ENCODE assay signal across 16 mouse cellular contexts in the genomic region with DNA sequence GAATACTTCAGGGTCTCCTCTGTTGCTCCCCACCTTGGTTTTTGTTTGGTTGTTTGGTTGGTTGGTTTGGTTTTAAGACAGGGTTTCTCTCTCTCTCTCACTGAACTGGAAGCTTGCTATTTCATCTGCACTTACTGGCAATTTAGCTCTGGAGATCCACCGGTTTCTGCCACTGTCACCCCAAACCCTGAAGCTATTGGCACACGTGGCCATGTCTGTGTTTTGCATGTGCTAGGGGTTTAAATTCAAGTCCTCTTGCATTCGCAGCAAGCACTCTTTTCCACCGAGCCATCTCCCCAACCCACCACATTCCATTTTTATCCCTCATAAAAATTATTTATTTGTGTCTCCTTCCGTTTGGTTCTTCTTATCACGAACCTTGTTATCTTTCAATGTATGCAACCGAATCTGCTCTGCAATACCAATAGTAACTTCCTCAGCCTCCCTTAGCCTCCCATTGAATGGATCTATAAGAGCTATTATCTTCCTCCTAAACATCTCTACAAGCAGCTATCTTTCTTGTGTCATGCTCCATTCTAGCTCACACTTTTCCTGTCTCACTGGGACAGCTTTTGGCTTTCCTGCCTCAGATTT. TPM values are rescaled to one million over a fixed set of nuclear protein-coding genes. Genes with fewer than 3 reads are reported as not detected.
"Had no signal": no experiment of that assay in that cellular context is flagged by ENCODE, and none has a peak within 500 bp of the region (broad histone marks: within the 10 kb centered on the region; RNA-seq: fewer than 3 reads in every experiment).

No protein-coding gene starts in this region.

- H3K36me3 ChIP-seq: neural tube, embryonic 13.5 days; neural tube, embryonic 15.5 days; stomach, embryonic 15.5 days had no signal

- H3K4me3 ChIP-seq: neural tube, embryonic 13.5 days; neural tube, embryonic 15.5 days; stomach, embryonic 15.5 days had no signal

- H3K9me3 ChIP-seq: neural tube, embryonic 13.5 days; neural tube, embryonic 15.5 days; stomach, embryonic 15.5 days had no signal

- H3K9ac ChIP-seq: neural tube, embryonic 13.5 days; neural tube, embryonic 15.5 days; stomach, embryonic 15.5 days had no signal

- H3K4me2 ChIP-seq: neural tube, embryonic 13.5 days; neural tube, embryonic 15.5 days; stomach, embryonic 15.5 days had no signal

- H3K27me3 ChIP-seq: neural tube, embryonic 13.5 days; neural tube, embryonic 15.5 days; stomach, embryonic 15.5 days had no signal

- H3K27ac ChIP-seq: neural tube, embryonic 13.5 days; neural tube, embryonic 15.5 days; stomach, embryonic 15.5 days; stomach, postnatal 0 days had no signal

- DNase-seq: right cerebral cortex, adult 18-20 months; right cerebral cortex, postnatal 14 days; right cerebral cortex, postnatal 25 days; right cerebral cortex, postnatal 4 days; spleen, adult 18-20 months; thymus, adult 18-20 months; thymus, adult 2 months; thymus, postnatal 14 days; thymus, postnatal 25 days; thymus, postnatal 36 days; thymus, postnatal 4 days had no signal

RNA-seq across cellular contexts. Expression of a gene that starts 30.0 kb away (rescaled TPM):
- polyA plus RNA-seq: neural tube, embryonic 13.5 days; neural tube, embryonic 14.5 days; neural tube, embryonic 15.5 days had no signal
